Mouse (Mus musculus): ENCODE data around the gene Pacsin2. TPM values are rescaled to one million over a fixed set of nuclear protein-coding genes. Genes with fewer than 3 reads are reported as not detected.
A peak's percentile ranks its signal among the peaks of the same experiment; 100 is the strongest.
"Not testable (repeated sequence)": the region's sequence is repeated elsewhere in the genome, so short reads cannot be mapped to it uniquely, and the experiment has no call there.

Pacsin2 gene
- total RNA-seq, 1 experiment from 2014 or later: 84.3 TPM

DNA sequence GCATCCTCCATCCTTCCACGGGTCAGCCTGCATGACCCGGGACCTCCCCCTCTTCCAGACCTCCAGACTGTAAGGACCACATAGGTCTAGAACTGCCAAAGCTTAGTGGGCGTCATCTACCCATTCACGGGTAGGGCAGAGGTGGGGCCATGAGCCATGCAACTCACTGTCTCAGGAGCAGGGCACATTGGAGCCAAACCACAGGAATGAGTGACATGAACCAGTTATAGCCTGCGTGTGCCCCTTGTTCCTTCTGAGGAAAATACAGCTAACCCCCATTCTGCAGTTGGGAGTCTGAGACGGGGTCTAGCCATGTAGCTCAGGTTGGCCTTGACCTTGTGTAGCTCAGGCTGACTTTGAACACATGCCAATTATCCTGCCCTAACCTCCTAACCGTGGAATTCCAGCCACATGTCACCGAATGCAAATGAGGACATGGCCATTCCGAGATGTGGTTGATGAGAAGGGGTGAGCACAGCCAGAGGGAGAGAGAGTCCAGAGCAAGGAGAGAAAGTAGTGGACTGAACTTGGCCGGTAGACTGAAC is 16.9 kb upstream of the Pacsin2 start:
- DNase-seq: no peak

DNA sequence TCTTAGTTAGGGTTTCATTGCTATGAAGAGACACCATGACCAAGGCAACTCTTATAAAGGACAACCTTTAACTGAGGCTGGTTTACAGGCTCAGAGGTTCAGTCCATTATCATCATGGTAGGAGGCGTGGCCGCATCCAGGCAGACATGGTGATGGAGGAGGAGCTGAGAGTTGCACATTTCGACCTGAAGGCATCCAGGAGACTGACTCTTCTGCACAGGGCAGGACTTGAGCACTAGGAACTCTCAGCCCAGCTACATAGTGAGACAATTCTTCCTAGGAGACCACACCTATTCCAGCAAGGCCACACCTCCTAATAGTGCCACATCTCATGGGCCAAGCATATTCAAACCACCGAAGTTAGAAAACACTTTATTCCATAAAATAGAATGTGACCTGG is 15.4 kb upstream of the Pacsin2 start:
- DNase-seq: no peak

DNA sequence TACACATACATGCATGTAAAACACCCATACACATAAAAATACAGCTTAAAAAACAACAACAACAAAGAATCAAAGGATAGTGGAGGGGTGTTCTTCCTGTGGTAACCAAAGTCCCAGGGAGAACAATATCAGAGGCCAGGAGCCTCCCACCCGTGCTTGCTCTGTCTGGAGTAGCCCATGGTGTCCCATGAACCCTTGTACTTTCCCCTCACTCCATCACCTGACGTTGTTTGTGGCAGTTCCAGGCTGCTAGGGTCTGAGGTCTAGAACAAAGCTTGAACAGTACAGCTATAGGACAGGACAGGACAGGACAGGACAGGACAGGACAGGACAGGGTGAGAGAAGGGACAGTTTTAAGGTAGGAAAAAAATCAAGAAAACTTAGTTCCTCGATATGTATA is 13.7 kb upstream of the Pacsin2 start:
- DNase-seq: no peak

DNA sequence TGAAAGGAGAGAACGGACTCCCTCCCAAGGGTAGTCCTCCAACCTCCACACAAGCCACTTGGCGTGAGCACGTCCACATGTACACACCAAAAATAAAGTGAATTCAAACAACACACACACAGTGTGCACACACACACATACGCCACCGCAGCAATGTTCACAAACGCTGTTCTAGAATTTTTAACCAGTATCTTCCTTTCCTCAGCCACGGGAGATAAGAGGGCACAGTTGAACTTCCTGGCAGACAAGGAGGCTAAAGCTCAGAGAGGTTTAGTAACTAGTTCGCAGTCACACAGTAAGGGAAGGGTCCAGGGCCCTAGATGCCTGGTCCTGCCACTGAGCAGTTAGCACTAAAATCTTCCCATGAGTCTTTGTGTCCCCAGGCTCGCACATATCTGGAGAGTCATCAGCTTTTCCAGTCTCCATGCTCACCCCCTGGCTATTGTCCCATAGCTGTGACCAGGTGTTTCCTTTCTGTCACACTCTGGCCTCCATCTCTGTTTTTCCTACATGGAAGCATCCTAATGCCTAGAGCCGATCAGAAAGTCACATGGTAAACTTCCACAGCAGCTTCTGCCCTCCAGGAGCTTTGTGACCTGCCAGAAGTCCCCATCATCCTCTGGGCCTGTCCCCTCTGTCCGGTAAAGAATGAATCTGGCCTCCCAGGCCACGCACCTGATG is 12.3 kb upstream of the Pacsin2 start:
- no peak for DNase-seq

DNA sequence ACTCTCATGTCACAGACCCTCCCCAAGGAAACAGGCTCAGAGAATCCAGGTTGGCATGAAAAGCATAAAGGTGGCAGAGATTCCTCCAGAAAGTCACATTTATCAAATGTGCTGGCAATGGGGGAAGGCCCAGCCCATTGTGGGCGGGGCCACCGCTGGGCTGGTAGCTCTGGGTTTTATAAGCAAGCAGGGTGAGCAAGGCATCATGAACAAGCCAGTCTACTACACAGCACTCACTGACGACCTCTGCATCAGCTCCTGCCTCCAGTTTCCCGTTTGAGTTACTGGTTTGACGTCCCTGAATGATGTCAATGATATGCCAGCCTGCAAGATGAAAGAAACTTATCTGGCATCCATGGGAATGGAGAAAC is 10.0 kb upstream of the Pacsin2 start:
- peak; percentile 62 for DNase-seq

DNA sequence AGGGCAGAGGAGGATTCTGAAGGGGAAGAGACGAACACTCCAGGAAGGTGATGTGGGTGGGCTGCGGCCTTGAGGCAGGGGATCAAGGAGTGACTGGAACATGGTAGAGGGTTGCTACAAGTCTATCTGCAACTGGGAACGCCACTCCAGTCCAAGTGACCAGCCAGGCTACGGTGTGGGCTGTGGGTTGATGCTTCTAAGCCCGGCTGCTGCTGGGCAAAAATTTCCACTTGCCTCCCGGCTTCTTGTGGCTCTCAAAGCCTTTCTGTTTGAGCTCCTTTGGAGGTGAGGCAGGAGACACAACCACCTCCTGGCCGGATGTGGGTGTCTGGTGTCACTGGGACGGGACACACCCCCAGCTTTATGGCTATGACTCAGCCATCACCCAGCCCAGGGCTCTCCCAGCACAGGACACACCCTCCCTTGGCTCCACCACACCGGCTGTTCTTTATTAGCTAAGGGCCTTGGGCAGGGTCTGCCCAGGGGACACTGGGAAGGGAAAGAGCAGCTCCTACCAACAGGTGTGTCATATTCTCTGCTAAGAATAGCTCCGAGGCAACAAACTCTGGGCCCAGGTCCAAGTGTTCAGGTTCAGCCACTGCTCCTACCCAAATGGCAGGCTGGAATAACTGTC is 9.5 kb upstream of the Pacsin2 start:
- DNase-seq: peak; percentile 79

DNA sequence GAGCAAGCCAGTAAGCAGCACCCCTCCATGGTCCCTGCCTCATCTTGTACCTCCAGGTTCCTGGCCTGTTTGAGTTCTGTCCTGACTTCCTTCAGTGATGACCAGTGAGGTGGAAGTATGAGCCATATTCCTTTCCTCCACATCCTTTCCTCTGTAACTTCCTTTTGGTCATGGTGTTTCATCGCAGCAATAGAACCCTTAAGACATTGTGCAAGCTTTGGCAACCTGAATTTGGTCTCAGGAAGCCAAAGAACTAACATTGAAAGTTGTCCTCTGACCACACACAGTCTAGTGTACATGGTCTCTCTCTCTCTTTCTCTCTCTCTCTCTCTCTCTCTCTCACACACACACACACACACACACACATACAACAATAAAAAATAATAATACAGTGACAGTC is 8.8 kb upstream of the Pacsin2 start:
- no peak for DNase-seq

DNA sequence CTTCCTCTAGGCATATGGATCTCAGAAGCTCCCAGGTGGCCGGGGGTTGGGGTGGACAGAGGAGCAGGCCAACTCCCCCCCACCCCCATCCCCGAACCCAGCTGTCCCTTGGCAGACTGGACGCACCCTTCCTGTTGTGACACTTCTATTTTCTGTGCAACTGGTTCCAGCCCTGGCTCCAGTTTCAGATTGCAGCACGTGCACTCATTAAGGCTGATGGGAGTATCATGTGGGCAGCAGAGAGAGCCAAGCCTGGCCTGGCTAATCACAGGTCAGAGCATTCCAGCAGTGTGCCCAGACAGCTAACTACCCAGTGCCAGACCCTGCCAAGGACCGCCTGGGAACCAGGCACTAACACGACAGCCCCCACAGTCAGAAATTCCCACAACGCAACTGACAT is 7.1 kb upstream of the Pacsin2 start:
- peak; percentile 61 for DNase-seq

DNA sequence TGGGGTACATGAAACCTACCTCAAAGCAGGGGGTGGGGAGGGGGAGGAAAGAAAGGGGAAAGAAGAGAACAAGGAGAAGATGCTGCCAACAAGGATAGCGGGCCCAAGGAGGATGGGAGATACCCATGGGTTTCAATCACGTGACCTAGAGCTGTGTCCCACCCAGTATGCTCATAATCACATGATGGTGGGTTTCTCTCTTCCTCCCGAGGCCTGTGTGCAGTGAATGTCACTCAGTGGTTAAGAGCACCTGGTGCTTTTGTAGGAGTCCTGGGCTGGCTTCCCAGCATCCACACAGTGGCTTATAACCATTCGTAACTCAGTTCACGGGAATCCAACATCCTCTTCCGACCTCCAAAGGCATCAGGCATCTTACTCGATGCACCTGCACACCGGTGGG is 6.0 kb upstream of the Pacsin2 start:
- no peak for DNase-seq

DNA sequence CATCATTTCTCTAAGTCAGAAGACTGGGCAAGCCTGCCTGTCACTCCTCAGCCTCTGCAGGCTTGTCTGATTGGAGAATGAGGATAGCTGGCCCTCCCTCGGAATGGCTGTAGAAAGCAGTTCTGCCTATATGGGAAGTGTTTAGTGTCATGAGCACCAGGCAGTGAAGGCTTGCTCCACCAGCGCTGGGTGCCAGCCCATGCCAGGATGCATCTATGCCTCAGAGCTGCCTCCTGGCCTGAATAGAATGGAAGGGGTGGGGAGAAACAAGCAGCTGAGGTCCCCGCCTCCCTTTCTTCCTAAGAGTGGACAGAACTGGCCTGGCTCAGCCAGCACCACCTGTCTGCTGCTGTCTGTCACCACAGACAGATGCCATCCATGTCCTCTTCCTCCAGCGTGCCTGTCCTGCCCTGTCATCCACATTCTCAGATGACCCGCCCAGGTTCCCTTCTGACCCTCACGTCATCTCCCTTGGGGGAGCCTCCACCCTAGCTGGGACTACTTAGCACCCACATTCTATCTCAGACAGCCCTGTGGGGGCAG is 4.9 kb upstream of the Pacsin2 start:
- no peak for DNase-seq

DNA sequence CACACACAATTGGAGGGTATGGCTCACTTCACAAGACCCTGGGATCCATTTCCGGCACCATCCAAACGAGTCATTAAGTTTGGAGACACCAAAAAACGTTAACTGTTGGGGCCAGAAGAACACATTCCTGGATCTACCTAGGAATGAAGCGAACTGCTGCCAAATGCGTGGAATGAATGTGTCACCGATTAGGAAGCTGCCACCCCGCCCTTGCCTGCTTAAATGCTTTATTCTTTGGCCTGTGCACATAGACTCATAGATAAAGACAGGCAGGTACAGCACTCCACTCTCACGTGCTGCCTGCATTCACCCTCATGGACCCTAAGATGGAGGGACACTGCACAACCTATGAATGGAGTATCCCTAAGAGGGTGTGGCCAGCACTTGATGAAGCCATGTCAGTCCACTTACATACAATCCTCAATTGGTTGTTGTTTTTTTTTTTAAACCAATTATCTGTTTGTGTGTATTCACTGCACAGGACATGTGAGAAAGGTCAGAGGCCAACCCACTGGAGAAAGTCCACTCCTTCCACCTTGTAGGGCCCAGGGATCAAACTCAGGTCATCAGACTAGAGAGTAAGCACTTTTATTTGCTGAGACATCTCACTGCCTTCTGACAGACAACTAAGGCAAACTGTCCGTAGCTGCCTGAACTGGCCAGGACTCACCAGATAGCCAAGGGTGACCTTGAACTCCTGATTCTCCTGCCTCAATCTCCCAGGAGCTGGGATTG is 3.0 kb upstream of the Pacsin2 start:
- DNase-seq: no peak

DNA sequence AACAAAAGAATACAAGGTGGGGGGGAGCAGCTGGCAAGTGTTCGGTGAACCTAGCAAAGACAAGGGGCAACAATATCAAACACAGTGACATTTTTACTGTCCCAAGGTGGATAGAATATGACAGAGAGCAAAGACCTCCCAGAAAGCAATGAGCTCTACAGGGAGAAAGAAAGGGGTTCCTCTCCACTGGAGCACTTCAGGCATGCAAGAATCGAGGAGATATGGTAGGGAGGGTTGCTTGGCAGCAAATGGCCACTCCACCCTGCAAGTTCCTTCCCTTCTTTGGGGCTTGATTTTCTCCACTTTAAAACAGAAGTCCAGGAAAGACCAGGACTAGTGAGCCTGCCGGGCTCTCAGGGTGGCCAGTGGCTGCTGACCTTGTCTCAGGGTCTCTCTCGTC is 1.9 kb upstream of the Pacsin2 start:
- no peak for DNase-seq

DNA sequence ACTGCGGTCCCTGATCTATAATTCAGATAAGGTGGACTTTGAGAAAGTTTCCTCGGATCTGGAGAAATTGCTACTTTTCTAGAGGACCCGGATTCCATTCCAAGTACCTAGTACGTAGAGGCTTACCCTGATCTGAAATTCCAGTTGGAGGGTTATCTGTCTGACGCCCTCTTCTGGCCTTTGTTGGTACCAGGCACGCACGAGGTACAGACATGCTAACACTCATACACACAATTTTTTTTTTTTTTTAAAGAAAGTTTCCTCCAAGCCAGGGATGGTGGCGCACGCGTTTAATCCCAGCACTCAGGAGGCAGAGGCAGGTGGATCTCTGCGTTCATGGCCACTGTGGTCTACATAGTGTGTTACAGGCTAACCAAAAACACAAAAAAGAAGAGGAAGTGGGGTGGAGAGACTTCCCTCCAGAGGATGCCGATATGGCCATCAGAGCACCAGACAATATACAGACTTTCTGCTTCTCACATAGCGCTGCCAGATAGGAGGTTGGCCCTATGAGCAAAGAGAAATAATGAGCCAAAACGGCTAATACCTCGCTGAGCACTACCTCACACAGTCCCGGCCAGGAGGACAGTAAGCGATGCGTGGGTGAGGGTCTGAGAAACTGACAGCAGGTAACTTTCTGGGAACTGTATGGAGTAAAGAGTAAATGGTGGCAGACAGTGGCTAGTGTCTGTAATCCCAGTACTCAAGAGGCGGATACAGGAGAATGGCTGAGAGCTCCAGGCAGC is 672 bp upstream of the Pacsin2 start:
- peak; percentile 39 for DNase-seq

DNA sequence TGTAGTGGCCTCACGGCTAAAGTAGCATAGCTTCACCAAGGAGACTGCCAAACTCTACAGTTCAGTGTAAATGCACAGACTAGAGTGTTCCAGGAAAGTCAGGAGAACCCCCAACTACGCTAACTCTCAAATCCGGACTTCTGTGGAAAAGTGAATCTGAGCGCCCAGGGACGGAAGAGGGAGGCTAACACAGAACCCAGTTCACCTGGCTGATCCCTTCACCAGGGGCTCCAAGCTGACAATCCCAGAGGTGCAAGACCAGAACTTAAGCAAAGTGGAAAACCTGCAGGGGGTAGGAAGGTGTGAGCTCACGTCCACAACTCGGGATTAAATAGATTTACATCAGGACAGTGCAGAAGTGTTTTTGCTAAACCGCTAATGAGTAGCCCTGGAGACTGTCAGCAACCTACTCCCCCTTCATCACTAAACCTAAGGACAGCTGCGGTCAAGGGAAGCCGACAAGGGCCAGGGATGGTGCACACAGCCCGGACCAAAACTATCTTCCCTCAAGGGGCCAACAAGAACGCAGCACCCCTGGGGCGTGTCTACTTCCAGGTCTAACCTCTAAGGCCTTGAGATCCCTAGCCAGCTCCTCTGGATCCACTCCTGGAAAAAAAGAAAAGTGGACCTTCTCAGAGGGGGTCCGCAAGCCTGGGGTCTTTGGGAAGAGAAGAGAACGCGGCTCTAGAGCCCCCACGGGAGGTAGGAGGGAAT is 880 bp downstream of the Pacsin2 start:
- DNase-seq: peak; percentile 46

DNA sequence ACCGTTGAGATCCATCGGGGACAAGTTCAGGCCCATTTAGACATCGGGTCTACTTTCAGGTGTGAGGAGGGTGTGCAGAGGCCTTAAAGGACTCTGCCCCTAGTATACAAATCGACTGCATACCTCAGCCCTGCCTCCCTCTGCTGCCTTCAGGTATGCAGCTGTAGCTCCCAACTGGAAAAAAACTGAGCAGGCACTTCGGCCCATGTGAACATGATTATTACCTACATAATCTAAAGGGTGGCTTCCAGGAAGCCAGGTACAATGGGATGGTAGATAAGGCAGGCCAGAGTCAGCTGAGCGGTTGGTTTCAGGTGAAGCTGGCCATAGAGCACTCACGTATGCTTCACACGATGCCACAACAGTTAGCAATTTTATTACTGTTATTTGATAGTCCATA is 2.1 kb downstream of the Pacsin2 start:
- DNase-seq: not testable (repeated sequence)

DNA sequence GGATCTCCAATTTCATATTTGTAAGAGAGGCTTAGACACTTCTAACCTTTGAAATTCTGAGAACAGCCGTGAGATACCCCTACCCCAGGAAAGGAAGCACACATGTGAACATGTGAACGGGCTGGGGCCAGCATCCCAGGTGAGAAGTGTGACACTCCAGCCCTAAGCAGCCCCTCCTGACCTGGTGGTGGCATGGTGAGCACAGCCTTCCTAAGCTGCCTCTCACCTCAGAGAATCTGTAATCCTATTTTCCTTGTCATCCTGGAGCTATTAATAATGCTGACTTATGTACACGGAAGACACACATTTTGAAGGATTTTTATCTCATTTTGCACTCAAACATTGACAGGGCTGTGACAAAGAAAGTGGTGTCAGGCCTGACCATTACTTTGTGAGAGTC is 3.5 kb downstream of the Pacsin2 start:
- DNase-seq: no peak

DNA sequence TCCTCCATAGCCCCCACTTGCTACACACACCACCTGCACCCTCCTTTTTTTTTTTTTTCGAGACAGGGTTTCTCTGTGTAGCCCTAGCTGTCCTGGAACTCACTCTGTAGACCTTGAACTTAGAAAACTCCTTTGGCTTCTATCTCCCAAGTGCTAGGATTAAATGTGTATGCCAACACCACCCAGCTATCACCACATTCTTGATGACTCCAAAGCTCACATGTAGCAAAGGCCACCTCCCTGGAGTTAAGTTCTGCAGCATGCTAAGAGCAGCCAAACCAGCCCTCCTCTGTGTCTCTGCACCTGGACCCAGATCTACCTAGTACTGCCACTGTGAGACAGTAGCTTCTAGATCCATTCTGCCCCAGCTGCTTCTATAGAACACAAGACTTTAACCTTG is 6.9 kb downstream of the Pacsin2 start:
- no peak for DNase-seq

DNA sequence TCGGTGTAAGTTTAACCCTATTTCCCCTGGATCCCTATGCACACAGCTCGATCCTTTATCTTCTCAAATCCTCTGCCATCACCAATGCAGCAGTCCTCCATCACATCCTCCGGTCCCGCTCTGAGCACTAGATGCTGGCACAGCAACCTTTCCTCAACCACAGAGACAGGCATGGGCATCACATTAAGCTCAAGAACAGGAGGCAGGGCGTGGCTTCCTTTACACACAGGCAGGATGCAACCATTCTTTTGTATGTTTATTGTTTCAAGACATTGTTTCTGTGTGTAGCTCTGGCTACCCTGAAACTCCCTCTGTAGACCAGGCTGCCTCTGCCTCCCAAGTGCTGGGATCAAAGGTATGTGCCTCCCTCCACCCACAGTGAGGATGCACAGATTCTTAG is 8.8 kb downstream of the Pacsin2 start:
- DNase-seq: no peak

DNA sequence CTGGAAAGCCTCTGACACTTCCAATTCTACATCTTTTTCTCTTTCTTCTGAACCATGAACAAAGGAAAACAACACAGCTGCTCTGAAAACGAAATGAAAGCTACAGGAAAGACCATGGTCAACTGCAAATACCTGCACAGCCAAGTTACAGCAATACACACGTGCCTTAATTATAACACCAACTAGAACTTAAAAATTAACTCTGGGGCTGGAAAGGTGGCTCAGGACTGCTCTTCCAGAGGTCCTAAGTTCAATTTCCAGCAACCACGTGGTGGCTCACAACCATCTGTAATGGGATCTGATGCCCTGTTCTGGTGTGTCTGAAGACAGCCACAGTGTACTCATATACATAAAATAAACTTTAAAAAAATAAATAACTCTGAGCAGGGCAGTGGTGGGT is 9.4 kb downstream of the Pacsin2 start:
- no peak for DNase-seq

DNA sequence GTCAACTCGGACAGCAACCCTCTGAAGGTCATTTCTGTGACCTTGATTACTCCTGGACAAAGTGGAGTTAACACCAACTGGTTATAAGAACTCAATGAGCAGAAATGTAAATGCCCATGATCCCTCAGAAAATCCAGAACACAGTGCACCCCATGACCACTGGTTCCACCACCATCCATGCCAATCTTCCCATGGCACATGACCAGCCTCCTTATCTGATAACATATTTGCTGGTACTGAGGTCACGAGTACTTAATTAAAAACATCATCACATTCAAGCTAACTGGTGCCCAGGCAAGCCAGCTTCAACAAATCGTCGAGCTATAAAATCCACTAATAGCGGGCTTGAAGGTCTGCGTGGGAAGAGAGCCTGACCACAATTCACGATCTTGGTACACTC is 10.0 kb downstream of the Pacsin2 start:
- no peak for DNase-seq

DNA sequence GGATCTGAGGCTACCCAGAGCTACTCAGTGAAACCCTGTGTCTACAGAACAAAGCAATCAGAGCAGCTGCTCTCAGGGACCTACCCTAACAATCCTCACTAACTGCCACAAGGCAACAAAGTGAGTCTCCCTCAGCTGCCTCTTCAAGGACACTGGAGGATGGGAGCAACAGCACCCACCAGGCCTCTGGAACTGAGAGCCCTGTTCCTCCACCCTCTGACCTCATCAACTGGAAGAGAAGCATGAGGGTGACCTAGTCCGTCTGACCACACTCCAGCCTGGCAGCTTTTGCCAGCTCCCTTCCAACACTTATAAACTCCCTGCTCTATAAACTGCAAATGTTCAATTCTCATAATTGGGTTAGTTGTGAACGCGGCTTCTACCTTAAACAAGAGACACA is 10.5 kb downstream of the Pacsin2 start:
- peak; percentile 59 for DNase-seq
